8 mouse cellular contexts compared by ENCODE assay signal in the genomic region with DNA sequence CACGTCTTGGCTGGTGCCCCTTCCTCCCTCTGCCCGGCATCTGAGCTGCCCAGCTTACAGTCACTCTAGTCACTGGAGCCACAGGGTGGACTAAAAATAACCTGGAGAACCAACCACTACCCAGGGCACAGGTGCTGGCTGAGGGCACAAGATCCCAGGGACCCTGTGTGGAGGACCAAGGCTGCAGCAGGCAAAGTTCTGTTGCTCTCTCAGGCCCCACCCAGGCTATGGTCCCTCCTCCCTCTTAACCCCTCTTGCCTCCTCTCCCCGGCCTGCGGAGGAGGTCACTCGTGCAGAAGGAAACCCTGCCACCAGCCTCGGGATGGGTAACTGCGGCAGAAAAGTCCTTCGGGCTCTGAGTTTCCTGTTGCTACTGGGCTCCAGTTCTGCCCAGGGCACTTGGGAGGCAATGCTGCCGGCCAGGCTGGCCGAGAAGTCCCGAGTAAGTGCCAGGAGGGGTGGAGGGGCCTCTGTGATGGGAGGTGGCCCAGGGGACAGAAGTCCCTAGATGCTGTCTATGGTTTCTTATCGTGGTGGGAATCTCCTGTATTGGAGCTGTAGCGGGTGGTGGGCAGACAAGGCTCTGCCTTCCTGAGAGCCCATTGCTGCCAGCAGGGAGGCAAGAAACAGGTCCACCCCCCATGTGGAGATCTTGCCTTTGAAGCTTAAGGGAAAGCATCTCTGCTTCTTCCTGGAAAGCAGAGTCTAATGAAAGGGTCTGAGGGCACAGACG. TPM values are rescaled to one million over a fixed set of nuclear protein-coding genes. Genes with fewer than 3 reads are reported as not detected.
DNase-seq lines count a peak whose midpoint lies in the region; ATAC-seq and TF ChIP-seq lines count a peak whose summit lies in the region.

A gene (plus strand): TSS at position 147 of the 733 bp plus-strand sequence.

- no peaks in the 10 kb centered on the region; the same call in 1 of the 2 replicates for H3K27me3 ChIP-seq in midbrain, embryonic 11.5 days (ENCODE audit: control insufficient read depth, insufficient read depth, low read length)
- H3K27me3 ChIP-seq in midbrain, embryonic 13.5 days = 0 out of 2 replicates have a peak, but pooled peaks cover 8% of the 10 kb centered on the region
- H3K27me3 ChIP-seq in limb, embryonic 10.5 days (ENCODE audit: low read depth, poor library complexity, severe bottlenecking) = peaks cover 28% of the 10 kb centered on the region; the same call in 1 of the 2 replicates
- no peaks in the 10 kb centered on the region for H3K27me3 ChIP-seq in stomach, postnatal 0 days (ENCODE audit: control insufficient read depth, insufficient read depth, low read length)

- H3K9ac ChIP-seq in midbrain, embryonic 11.5 days (ENCODE audit: low read length) = peak within 1 kb of the TSS; percentile 11
- H3K9ac ChIP-seq in midbrain, embryonic 13.5 days (replicated peaks) = no peak within 1 kb of the TSS
- H3K9ac ChIP-seq in stomach, postnatal 0 days (ENCODE audit: low read length) = peak within 1 kb of the TSS; percentile 27

- no peak for TF ChIP-seq CTCF in stomach, postnatal 0 days (IDR thresholded peaks at IDR 0.05; ENCODE audit: low read depth)

- no peaks in the 10 kb centered on the region for H3K9me3 ChIP-seq in midbrain, embryonic 11.5 days (ENCODE audit: control insufficient read depth, low read length)
- no peaks in the 10 kb centered on the region for H3K9me3 ChIP-seq in midbrain, embryonic 13.5 days
- no peaks in the 10 kb centered on the region for H3K9me3 ChIP-seq in limb, embryonic 10.5 days (replicated peaks)
- H3K9me3 ChIP-seq in stomach, postnatal 0 days (ENCODE audit: control insufficient read depth, low read length) = no peaks in the 10 kb centered on the region

- peaks cover 25% of the 10 kb centered on the region for H3K4me1 ChIP-seq in midbrain, embryonic 11.5 days (ENCODE audit: control insufficient read depth, insufficient read depth, low read length)
- peaks cover 18% of the 10 kb centered on the region for H3K4me1 ChIP-seq in midbrain, embryonic 13.5 days (replicated peaks)
- peaks cover 42% of the 10 kb centered on the region for H3K4me1 ChIP-seq in limb, embryonic 10.5 days
- peaks cover 3% of the 10 kb centered on the region for H3K4me1 ChIP-seq in stomach, postnatal 0 days (replicated peaks; ENCODE audit: control insufficient read depth, insufficient read depth)

- WGBS in midbrain, embryonic 11.5 days = 19% methylated on average over 12 of the region's 14 CpGs
- WGBS in midbrain, embryonic 13.5 days = 17% methylated on average over 14 of the region's 14 CpGs
- WGBS in limb, embryonic 10.5 days = 24% methylated on average over 14 of the region's 14 CpGs
- WGBS in stomach, postnatal 0 days = 17% methylated on average over 14 of the region's 14 CpGs

- H3K27ac ChIP-seq in midbrain, embryonic 11.5 days (ENCODE audit: low read depth, low read length) = no peak within 1 kb of the TSS
- H3K27ac ChIP-seq in midbrain, embryonic 13.5 days = no peak within 1 kb of the TSS
- peak within 1 kb of the TSS; percentile 19; the same call in 1 of the 2 replicates for H3K27ac ChIP-seq in limb, embryonic 10.5 days
- H3K27ac ChIP-seq in stomach, postnatal 0 days (replicated peaks) = peak within 1 kb of the TSS; percentile 45; the same call in 1 of the 2 replicates

- no peaks in the 10 kb centered on the region for H3K36me3 ChIP-seq in midbrain, embryonic 11.5 days (ENCODE audit: control insufficient read depth, insufficient read depth, low read length)
- H3K36me3 ChIP-seq in midbrain, embryonic 13.5 days = no peaks in the 10 kb centered on the region
- no peaks in the 10 kb centered on the region for H3K36me3 ChIP-seq in limb, embryonic 10.5 days
- no peaks in the 10 kb centered on the region for H3K36me3 ChIP-seq in stomach, postnatal 0 days (ENCODE audit: control insufficient read depth, insufficient read depth, low read length)

- no peak within 1 kb of the TSS for H3K4me3 ChIP-seq in midbrain, embryonic 11.5 days (ENCODE audit: low read depth, low read length)
- no peak within 1 kb of the TSS for H3K4me3 ChIP-seq in midbrain, embryonic 13.5 days (replicated peaks)
- no peak within 1 kb of the TSS for H3K4me3 ChIP-seq in limb, embryonic 10.5 days
- H3K4me3 ChIP-seq in stomach, postnatal 0 days (ENCODE audit: low read depth, low read length) = peak within 1 kb of the TSS; percentile 26

- no peak for DNase-seq in midbrain, embryonic 11.5 days (ENCODE audit: low spot score, missing footprints)
- peak; percentile 60 to 63 for DNase-seq in heart, adult 18-20 months
- DNase-seq in limb, embryonic 10.5 days (ENCODE audit: low spot score) = no peak
- DNase-seq in stomach, postnatal 0 days (ENCODE audit: low spot score) = no peak
- no peak for DNase-seq in cerebellum, postnatal 36 days
- no peak for DNase-seq in embryo, embryonic 10.5 days (ENCODE audit: low spot score)
- DNase-seq in B cell, adult 2 months = no peak

- TF ChIP-seq EP300 in stomach, postnatal 0 days (optimal IDR thresholded peaks at IDR 0.05) = no peak

- ATAC-seq in midbrain, embryonic 11.5 days (ENCODE audit: low FRiP score) = no peak
- no peak for ATAC-seq in midbrain, embryonic 13.5 days
- no peak for ATAC-seq in stomach, postnatal 0 days (ENCODE audit: low FRiP score, low TSS enrichment)

- H3K4me2 ChIP-seq in midbrain, embryonic 11.5 days = peak within 1 kb of the TSS; percentile 27; the same call in 1 of the 2 replicates
- H3K4me2 ChIP-seq in midbrain, embryonic 13.5 days (replicated peaks) = no peak within 1 kb of the TSS
- H3K4me2 ChIP-seq in stomach, postnatal 0 days (replicated peaks; ENCODE audit: low read depth) = peak within 1 kb of the TSS; percentile 49

RNA-seq across cellular contexts. Expression of the gene that starts here (rescaled TPM):
- 8.8 and 11.8 TPM in 2 replicates for polyA plus RNA-seq in midbrain, embryonic 11.5 days (2014; fragmentation: Nextera tagmentation; extraction: Ambion mirVana)
- 2.0 and 2.1 TPM in 2 replicates for polyA plus RNA-seq in midbrain, embryonic 13.5 days (2015; fragmentation: Nextera tagmentation; extraction: Ambion mirVana)
- total RNA-seq in heart, adult 18-20 months (2021) = 10 to 100 TPM; 26.5 to 28.0 TPM
- polyA plus RNA-seq in limb, embryonic 10.5 days (2016; fragmentation: Nextera tagmentation; extraction: Ambion mirVana) = 0.10 TPM in 1 of 2 replicates, not detected in the other
- 58.0 and 61.0 TPM in 2 replicates for polyA plus RNA-seq in stomach, postnatal 0 days (2015; fragmentation: Nextera tagmentation; extraction: Ambion mirVana)

Comparison
In these comparisons a context has a peak if more than half of its experiments do, and no peak if none do; other contexts are left out.
1. DNase-seq: peak in heart, adult 18-20 months (2 of 2); none in midbrain, embryonic 11.5 days (single experiment), limb, embryonic 10.5 days (single experiment), stomach, postnatal 0 days (single experiment), cerebellum, postnatal 36 days (0 of 2), embryo, embryonic 10.5 days (single experiment) and B cell, adult 2 months (0 of 2).
2. H3K27ac ChIP-seq: peak in limb, embryonic 10.5 days (single experiment) and stomach, postnatal 0 days (single experiment); none in midbrain, embryonic 11.5 days (single experiment) and midbrain, embryonic 13.5 days (single experiment).